Mouse (Mus musculus) Patski (cell line): Measurements from ENCODE around the gene Theg. TPM values are rescaled to one million over a fixed set of nuclear protein-coding genes. Genes with fewer than 3 reads are reported as not detected.

Experiments used
- ATAC-seq: fragments of 100-300 bp; one replicate; pipeline ENCODE4 v1.8.0; 2021
- CTCF ChIA-PET: fragments of 350-600 bp; sonication (Branson Sonifier 250); formaldehyde crosslinking; loops from one replicate; lab custom pipeline; 2022; ENCODE audit warnings: inconsistent platforms; lab: Charles Lee
- POLR2A ChIA-PET: fragments of 350-600 bp; sonication (Branson Sonifier 250); formaldehyde crosslinking; loops from one replicate; lab custom pipeline; 2022; ENCODE audit warnings: antibody characterized with exemption, inconsistent platforms; lab: Charles Lee
- DNase-seq: peaks from one replicate; pipeline ENCODE4 v3.0.0-alpha.2; 2011; ENCODE audit warnings: low read depth, low spot score
- H3K27me3 ChIP-seq: fragments of 371-371 bp; one replicate; pipeline ENCODE4 v1.5.1; 2021
- CTCF ChIP-seq: fragments of 100-300 bp; IDR thresholded peaks from one replicate; pipeline ENCODE4 v1.5.1; 2021
- in situ Hi-C: fragments of 300-500 bp; cut with MboI; formaldehyde crosslinking; loops from 3 replicates; pipeline ENCODE4 v1.11.1; 2018; ENCODE audit warnings: low pct_unique_long_range_greater_than_20kb, mixed read lengths
- polyA plus RNA-seq: library from polyadenylated mRNA; unstranded; gene quantifications from one replicate; pipeline ENCODE4 v1.2.3, GENCODE M21; 2021

Theg gene
- polyA plus RNA-seq, 1 experiment from 2014 or later: not detected

DNA sequence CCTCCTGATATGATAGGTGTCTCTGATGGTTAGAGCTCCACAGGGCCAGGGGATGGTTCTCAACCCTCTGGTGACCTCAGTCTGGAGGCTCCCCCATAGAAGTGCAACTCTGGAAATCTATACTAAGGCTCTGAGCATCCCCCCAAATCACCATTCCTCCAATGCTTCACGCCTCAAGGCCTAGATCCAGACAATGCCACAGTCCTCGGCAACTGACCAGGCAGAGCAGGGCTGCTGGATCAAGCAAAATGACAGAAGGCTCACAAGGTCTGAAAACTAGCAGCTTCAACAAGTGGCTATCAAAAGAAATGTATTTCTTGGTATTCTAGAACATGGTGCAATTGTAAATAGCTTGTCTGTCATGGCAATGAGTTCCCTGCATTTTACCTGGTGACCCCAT lies 49.4 kb downstream of the Theg start:
- in situ Hi-C loops: no loop called here
- H3K27me3 ChIP-seq: no peaks in the 10 kb centered on the region
- CTCF ChIA-PET: no interaction called here
- TF ChIP-seq CTCF: no peak
- ATAC-seq: no peak
- POLR2A ChIA-PET: no interaction called here
- no peak for DNase-seq

DNA sequence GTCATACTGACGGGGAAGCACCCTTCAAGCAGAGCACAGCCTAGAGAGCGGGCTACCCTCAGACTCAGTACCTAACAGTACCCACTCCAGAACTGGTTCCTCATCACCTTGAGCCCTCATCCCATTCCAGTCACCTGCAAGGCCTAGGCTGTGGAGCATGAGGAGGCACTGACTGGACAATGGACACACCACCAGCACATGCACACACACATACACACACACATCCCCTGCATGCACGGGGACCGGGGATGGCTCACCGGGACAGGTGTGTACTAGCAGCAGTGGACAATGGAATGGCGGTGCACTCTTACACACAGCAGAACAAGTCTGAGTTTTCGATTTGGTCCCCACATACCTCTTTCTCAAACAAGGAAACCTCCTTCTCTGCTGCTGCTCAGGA lies 49.9 kb downstream of the Theg start:
- no peak for TF ChIP-seq CTCF
- DNase-seq (no peak), ATAC-seq (no peak)
- in situ Hi-C loops: no loop called here
- POLR2A ChIA-PET: no interaction called here
- CTCF ChIA-PET: no interaction called here
- no peaks in the 10 kb centered on the region for H3K27me3 ChIP-seq

- H3K27me3 ChIP-seq: no peaks in the 10 kb centered on the region
- POLR2A ChIA-PET: no interaction called here
- in situ Hi-C loops: no loop called here
- CTCF ChIA-PET: no interaction called here
- DNase-seq: no peak
- TF ChIP-seq CTCF: no peak
- ATAC-seq: no peak
Observed at GRCm38 (mm10) chr10:79536461-79537080, 50.6 kb downstream of the Theg start.

GRCm38 (mm10) chr10:79535431-79535830 lies 51.7 kb downstream of the Theg start:
- DNase-seq (no peak), ATAC-seq (no peak)
- H3K27me3 ChIP-seq: no peaks in the 10 kb centered on the region
- TF ChIP-seq CTCF: no peak
- in situ Hi-C loops: no loop called here
- ChIA-PET CTCF (no interaction called here), POLR2A (no interaction called here)

- ATAC-seq (no peak), DNase-seq (no peak)
- no peak for TF ChIP-seq CTCF
- H3K27me3 ChIP-seq: no peaks in the 10 kb centered on the region
- ChIA-PET CTCF (no interaction called here), POLR2A (no interaction called here)
- in situ Hi-C loops: no loop called here
Observed at GRCm38 (mm10) chr10:79534426-79534825, 52.7 kb downstream of the Theg start.

DNA sequence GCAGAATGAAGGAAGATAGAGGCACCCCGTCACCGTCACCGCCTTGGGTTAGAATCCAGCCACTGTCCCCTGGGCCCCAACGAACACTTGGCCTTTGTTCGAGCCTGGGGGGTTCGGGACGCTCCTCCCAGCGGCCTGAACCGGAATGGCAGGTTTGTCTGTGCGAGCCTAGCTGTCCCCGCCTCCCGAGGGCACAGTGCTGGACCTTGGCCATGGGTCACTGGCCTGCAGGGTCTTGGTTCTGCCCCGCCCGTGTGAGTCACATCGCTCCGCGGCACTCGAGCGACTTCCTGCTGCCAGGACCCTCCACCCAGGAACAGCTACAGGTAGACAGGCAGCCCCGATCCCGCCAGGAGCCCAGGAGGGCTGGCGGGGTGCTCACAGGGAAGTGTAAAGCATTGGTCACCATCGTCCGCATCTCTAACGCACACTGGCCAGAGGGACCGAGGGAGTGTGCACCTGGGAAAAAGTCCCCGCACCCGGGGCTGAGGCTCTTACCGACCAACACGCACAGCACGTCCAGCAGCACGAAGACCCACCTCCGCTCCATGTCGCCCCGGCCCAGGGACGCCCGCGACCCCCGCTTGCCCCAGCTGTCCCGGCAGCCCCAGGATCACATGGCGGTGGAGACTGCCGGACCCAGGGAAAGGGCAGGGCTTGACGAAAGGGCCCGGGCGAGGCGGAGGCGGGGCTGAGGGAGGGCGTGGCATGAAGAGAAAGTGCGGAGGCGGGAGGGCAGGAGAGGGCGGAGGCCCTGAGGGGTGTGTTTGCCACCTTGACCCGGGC lies 53.8 kb downstream of the Theg start, which contains the start of gene Plpp2:
Gene Plpp2, minus strand, starts transcription at position 671 of the 786 bp plus-strand sequence.
- TF ChIP-seq CTCF: no peak
- DNase-seq (peak; percentile 6), ATAC-seq (peak; percentile 89)
- POLR2A ChIA-PET: no interaction called here
- in situ Hi-C loops: no loop called here
- no peaks in the 10 kb centered on the region for H3K27me3 ChIP-seq
- CTCF ChIA-PET: no interaction called here

- DNase-seq (no peak), ATAC-seq (peak; percentile 24)
- in situ Hi-C loops: no loop called here
- no peak for TF ChIP-seq CTCF
- CTCF ChIA-PET: no interaction called here
- H3K27me3 ChIP-seq: no peaks in the 10 kb centered on the region
- POLR2A ChIA-PET: no interaction called here
Observed at GRCm38 (mm10) chr10:79532678-79533077, 54.5 kb downstream of the Theg start.

DNA sequence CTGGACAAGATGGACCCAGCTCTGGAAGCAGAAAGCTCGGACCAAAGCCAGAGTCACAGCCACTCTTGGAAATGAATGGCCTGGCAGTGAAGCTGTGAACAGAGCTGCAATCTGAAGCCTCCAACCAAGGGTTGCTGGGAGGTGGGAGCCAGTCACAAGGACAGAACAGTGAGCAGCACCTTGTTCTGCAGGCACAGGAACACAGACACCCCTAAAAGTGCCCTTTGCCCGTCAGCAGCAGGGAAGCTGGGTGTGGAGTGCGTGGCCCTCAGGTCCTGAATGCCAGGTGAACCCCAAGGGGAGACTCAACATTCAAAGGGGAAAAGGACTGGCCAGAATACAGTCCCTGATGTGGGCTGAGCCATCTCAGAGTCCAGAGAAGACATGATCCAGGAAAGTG lies 55.5 kb downstream of the Theg start:
- TF ChIP-seq CTCF: no peak
- CTCF ChIA-PET: no interaction called here
- no peak for DNase-seq
- in situ Hi-C loops: no loop called here
- POLR2A ChIA-PET: no interaction called here
- ATAC-seq: no peak
- no peaks in the 10 kb centered on the region for H3K27me3 ChIP-seq

DNA sequence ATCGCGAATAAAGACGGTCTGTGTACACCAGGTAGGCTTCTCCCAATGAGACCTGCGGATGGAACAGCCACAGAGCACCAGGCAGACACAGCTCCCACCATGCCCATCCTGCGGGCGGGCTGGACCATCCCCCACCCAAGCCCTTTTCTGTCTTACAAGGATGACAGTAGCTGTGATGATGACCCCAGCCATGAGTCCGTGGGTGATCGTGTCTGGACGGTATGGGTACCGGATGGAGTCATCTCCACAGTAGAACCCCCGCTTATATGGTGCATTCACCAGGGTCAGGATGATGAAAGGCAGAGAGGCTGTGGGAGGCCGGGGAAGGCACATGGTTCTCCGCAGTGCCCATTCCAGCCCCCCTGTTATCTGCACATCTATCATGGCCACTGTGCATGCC lies 56.4 kb downstream of the Theg start:
- DNase-seq (no peak), ATAC-seq (no peak)
- H3K27me3 ChIP-seq: no peaks in the 10 kb centered on the region
- ChIA-PET POLR2A (no interaction called here), CTCF (no interaction called here)
- no peak for TF ChIP-seq CTCF
- in situ Hi-C loops: no loop called here

DNA sequence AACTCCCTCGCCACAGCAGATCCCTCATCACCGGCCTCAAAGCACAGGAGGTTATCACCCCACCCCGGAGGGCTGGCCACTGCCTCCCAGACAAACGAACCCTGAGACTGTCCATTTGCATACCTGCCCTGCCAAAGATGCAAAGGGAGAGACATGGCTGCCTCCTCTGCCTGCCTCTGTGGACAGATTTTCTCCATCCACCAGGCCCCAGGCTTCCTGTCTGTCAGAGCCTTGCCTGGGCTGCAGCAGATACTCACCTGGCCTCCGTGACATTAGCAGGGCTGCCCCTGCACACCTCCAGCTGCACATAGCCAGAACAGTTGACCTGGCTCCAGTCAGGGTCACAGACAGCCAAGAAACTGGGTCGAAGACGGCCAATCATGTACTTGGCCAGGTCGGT lies 56.9 kb downstream of the Theg start:
- no peak for DNase-seq
- ChIA-PET POLR2A (no interaction called here), CTCF (no interaction called here)
- H3K27me3 ChIP-seq: no peaks in the 10 kb centered on the region
- no peak for TF ChIP-seq CTCF
- ATAC-seq: no peak
- in situ Hi-C loops: no loop called here

GRCm38 (mm10) chr10:79528081-79528480 lies 59.0 kb downstream of the Theg start:
- DNase-seq (no peak), ATAC-seq (no peak)
- ChIA-PET CTCF (no interaction called here), POLR2A (interaction anchor here (0.7 kb wide), 1 partner anchor 32 kb away, joined by 10 read pairs; no protein-coding TSS in a partner anchor)
- H3K27me3 ChIP-seq: no peaks in the 10 kb centered on the region
- TF ChIP-seq CTCF: no peak
- in situ Hi-C loops: no loop called here
